Mouse (Mus musculus): Measurements from ENCODE around the gene E2f8.
A peak's percentile ranks its signal among the peaks of the same experiment; 100 is the strongest.

E2f8 gene

GRCm38 (mm10) chr7:48888751-48889150 lies 7.4 kb upstream of the E2f8 start:
- no peak for DNase-seq

- no peak for DNase-seq
Measured at GRCm38 (mm10) chr7:48887973-48888372, 6.6 kb upstream of the E2f8 start.

DNA sequence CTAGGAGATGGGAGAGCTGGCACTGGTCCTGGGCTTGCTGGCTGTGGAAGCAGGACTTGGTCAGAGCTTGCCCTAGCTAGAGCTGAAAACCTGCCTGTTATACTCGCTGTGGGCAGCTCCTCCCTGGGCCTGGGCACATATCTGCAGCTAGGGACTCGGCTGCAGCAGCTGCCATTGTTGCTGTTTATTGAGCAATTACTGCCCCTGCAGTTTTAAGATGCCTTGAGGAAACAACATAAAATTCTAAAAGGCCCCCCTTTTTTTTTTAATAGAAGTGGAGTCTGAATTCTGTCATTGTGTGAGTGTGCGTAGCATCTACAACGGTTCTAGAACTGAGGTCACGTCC lies 2.8 kb upstream of the E2f8 start:
- no peak for DNase-seq

DNA sequence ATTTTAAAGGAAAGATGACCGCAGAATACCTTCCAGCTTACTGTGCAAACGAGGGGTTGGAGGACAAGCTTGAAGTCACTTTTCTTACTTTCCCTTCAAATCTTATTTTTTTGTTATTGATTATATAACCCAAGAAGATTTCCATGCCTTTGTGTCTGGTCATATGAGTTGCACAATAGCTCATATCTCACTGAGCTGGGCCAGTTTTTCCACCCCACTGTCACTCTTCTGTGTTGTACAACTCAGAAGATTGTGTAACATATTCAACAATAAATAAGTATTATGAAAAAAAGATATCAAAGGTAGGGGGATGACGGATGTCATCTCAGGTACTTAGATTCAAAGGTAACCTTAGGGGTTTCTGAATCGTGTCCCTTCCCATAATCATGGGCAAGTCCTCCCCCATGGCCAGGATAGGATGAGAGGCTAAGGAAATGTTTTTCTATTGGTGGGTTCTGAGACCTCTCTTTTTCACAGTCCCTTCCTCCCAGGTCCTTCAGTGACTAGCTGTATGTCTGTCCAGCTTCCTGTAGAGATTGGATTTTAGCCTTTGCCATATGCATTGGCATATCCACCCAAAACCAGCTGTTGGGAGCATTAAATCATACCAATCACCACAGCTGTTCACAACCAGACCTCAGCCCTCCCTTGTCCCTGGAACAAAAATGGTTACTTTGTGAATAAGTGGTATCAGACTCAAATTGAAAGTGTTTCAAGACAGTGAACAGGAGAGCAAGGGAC lies 2.3 kb upstream of the E2f8 start:
- no peak for DNase-seq

DNA sequence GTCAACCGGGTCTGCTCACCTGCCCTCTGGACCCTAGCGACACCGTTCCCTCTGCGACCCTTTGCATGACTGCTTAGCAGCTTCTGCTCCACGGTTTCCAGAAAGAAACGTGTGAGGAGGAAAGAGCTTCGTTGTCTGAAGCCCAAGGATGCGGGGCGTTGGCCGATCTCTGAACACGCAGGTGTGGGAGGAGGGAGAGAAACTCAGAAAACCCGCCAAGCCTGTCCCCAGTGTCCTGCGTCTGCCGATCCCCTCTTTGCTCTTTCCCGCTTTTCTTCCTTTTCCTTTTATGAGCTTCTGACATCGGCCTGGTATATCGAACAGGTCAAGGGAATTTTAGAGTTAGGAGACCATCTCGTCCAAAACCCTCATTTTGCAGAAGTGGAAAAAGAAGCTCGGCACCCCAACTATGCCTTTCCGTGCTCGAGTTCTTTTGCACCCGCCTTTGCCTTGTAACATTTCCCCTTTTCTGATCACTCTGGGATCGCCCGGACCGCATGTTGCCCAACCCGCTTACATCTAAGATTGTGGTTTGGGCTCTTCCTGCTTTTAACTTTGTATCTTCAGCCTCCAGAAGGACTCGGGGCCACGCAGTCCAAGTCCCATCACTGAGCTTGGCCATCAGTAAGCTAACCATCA lies 694 bp upstream of the E2f8 start:
- DNase-seq = no peak

- peak; percentile 96 for DNase-seq
Measured at GRCm38 (mm10) chr7:48880591-48881481, 560 bp downstream of the E2f8 start.

GRCm38 (mm10) chr7:48879574-48879973 lies 1.8 kb downstream of the E2f8 start:
- no peak for DNase-seq

DNA sequence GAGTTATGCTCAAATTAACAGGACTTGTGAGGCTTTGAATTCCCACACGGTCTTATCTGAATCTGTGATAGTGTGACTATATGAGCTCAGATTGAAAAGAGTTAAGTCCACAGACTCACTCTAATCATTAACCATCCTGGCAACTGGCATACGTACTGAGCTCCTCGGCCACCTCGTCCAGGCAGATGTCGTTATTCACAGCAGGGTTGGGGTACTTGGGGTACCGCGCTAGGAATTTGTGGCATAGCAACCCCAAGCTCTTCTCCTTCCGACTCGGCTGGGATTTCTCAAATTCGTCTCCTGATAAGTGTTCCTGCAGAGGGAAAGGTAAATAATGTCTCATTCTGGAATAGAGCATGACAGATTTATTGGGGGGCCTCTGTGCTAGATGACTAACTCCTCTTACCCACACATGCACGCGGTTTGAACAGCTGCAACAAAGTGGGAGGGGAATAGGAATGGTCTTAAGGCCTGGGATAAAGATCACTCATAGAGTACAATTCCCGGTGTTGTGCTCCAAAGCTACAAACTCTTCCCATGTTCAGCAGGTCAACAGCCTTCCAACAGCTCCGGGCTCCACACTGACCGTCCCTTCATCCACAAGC lies 3.5 kb downstream of the E2f8 start:
- no peak for DNase-seq

- DNase-seq = peak; percentile 50
Measured at GRCm38 (mm10) chr7:48876526-48876925, 4.9 kb downstream of the E2f8 start.

DNA sequence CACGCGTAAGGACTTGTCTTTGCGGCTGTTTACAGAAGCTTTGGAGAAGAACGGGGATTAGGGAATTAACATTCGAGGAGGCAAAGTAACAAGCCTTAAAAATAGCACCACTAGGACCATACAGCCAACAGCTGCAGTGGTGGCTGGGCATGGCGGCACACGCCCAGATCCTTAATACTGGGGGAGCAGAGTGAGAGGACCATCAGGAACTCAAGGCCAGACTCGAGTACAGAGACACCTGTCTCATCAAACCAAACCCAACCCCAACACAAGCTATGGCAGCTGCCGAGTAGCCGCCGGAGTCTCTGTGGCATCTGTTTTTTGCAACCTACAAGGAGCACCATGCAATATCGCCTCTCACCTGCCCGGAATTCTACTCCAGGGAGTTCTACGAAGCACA lies 6.3 kb downstream of the E2f8 start:
- DNase-seq = no peak

DNA sequence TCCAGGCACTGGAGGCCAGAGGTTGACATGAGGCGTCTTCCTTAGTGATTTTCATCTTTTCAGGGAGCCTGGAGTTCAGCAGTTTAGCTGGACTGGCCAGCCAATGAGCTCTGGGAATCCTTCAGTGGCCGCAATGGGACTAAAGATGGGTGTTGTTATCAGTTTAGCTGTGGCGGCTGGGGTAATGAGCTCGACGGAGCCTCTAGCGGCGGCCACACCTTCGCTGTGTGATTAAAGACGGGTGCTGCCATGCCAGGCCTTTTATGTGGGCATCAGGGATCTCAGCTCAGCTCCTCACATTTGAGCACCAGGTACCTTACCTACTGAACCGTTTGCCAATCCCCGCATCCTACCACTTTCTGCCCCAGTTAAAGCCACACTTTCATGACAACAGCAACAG lies 10.1 kb downstream of the E2f8 start:
- DNase-seq = no peak

GRCm38 (mm10) chr7:48870579-48871180 lies 10.7 kb downstream of the E2f8 start:
- DNase-seq = no peak

DNA sequence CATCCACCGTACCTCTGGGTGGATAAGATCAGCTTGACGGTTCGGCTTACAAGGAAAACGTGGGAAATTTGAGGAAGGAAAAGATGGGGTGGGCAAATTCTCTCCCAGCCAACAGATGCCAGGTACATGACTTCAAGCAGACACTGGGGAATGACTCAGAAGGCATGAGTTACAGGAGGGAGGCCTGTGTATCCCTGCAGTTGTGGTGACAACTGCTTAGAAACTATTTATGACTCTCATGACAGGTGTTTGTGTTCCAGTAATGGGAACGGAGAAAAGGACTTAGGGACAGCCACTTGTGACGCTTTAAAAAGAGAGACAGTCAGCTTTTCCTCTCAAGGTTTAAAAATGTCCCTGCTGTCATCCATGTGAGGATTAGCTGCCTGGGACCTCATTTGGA lies 11.3 kb downstream of the E2f8 start:
- no peak for DNase-seq

GRCm38 (mm10) chr7:48867576-48867975 lies 13.8 kb downstream of the E2f8 start:
- no peak for DNase-seq

GRCm38 (mm10) chr7:48864671-48865458 lies 16.5 kb downstream of the E2f8 start:
- DNase-seq = no peak

- DNase-seq = no peak
Measured at GRCm38 (mm10) chr7:48864199-48864598, 17.2 kb downstream of the E2f8 start.

GRCm38 (mm10) chr7:48861796-48862195 lies 19.6 kb downstream of the E2f8 start:
- no peak for DNase-seq

GRCm38 (mm10) chr7:48860948-48861347 lies 20.4 kb downstream of the E2f8 start:
- DNase-seq = no peak

GRCm38 (mm10) chr7:48859362-48859761 lies 22.0 kb downstream of the E2f8 start:
- DNase-seq = no peak

- no peak for DNase-seq
Measured at GRCm38 (mm10) chr7:48858257-48858656, 23.1 kb downstream of the E2f8 start.

- DNase-seq = no peak
Measured at GRCm38 (mm10) chr7:48855461-48855860, 25.9 kb downstream of the E2f8 start.

DNA sequence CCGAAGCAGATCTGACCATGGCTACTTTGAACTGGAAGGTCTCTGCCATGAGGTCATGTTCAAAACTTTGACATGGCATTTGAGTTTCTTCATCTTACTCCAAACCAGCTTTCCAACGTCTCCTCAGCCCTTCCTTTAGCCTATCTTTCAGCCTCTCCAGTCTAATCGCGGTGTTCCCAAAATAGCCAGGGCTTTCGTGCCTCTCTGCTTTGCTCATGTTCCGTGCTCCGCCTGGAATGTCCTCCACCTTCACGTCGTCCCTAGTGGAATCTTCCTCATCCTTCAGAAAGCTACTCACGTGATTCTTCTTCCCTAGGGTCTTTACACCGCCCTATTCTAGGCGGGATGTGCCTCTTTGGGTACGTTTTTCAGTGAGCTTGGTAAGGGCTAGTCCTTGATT lies 27.9 kb downstream of the E2f8 start:
- DNase-seq = no peak
